Mouse (Mus musculus): ENCODE results near the gene Rps9.

Gene Rps9

DNA sequence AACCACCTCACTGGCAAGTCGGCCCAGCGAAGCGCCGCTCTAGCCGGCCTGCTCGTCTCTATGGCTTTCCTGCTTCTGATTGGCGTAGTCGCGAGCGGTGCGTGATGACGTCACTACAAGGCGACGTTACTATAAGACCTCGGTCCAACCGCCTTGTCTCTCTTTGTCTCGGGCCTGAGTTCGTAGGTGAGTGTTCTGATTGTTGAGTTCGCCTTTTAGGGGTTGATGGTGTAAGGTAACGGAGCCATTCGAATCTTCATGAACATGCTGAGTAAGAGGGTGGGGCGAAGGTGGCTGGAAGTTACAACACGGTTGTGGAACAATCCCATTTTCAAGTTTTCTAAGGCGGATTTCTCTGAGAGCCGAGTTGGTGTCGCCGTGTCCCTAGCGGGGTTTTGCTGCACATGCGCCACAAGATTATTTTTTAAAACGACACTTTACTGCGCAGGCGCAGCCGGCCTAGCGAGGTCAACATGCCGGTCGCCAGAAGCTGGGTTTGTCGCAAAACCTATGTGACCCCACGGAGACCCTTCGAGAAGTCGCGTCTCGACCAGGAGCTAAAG, at the start of gene Rps9:
Gene Rps9, plus strand, starts transcription at position 115 of the 563 bp plus-strand sequence.
- DNase-seq: peak; percentile 98

DNA sequence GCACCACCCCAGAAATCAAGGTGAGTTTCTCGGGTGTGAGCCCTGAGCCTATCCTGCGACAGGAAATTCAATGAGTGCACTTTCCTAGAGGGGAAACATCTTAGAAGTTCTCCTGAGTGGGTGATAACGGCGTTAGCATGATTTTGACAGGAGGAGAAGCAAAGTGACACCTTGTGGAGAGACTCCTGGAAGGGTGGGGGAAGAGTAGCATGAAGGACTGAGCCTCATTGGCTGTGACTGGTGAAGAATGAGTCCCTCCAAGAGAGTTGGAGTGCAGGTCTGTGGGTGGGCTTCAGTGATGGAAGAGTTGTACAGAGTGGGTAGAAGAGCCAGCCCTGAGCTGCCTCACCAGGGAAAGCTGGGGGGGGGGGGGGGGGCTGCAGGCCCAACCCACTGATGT, 46.8 kb upstream of the Rps9 start:
- DNase-seq: no peak

DNA sequence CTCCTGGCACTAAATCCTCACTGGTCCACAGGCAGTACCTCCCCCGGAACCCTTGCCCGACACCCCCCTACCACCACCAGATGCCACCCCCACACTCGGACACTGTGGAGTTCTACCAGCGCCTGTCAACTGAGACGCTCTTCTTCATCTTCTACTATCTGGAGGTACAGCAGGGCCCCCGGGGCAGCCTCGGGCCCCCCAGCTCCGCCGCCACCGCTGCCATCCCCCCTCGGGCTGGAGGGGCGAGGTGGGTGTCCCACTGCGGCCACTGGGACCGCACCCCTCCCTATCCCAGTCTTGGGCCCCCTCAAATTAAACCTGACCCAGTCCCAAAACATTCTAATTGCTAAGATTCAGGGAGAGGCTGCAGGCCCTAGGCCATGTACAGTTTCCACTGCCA, 45.2 kb upstream of the Rps9 start:
- DNase-seq: no peak

DNA sequence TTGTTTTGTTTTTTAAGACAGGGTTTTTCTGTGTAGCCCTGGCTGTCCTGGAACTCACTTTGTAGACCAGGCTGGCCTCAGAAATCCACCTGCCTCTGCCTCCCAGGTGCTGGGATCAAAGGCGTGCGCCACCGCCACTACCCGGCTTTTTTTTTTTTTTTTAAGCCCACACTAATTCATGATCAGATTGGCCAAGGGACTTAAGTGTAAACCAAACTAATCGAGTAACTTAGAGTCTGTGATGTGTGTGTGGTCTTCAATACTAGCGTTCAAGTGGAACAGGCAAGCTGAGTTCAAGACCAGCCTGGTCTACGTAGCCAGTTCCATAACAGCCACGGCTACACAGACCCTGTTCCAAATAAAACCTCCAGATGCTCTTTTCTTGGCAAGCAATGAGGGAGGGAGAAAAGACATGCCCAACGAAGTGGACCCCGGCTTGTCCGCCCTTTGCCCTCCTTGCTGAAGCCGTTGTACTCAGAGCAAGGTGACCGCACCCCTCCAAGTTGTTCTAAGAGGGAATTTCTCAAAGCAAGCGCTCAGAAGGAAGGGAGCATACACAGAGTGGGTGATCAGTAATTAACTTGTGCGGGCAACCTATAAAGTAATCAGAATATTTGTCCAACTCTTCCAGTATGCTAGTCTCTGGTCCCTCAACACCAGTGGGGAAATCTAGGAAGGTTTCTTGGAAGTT, 39.1 kb upstream of the Rps9 start:
- DNase-seq: peak; percentile 37 to 62

DNA sequence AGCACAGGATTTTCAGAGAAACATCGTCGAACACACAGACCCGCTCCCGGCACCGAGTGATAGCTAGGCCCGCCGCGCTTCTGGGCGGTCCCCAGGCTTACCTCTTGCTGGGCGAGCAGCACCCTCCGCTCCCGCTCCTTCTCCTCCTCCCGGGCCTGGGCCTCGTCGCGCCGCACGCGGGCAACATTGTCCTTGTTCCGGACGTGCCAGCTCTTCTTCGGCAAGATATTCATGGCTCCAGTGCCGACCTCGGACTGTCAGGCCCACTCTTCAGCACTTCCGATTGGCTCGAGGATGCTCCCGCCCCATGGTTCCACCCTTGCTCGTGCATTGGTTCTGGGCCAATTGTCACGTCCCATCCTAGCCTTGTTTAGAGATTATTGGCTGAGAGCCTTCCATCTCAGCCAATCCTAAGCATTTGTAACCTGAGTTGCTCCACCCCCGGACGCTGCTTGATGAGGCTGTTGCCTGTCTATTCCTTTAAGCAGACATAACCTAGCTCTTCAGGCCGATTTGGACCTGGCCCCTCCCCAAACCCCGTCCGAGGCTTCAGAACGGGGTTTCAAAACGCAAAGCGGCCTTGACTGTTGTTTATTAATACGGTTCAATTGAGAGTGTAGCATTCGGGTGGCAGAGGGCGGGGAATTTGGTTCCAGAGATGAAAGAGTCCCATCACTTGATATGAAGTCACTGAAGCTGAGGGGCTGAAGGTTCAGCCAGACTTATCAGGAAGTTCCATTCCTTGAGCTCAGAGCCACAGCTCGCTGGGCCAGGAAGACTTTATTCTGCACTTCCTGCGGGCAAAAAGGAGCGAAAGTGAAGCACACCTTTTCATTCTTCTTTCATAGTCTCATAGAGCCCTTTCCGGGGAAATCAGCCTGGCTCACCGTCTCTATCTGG, 38.3 kb upstream of the Rps9 start, which contains the start of gene Leng1:
Gene Leng1, minus strand, starts transcription at position 626 of the 900 bp plus-strand sequence.
- peak; percentile 95 to 97 for DNase-seq

DNA sequence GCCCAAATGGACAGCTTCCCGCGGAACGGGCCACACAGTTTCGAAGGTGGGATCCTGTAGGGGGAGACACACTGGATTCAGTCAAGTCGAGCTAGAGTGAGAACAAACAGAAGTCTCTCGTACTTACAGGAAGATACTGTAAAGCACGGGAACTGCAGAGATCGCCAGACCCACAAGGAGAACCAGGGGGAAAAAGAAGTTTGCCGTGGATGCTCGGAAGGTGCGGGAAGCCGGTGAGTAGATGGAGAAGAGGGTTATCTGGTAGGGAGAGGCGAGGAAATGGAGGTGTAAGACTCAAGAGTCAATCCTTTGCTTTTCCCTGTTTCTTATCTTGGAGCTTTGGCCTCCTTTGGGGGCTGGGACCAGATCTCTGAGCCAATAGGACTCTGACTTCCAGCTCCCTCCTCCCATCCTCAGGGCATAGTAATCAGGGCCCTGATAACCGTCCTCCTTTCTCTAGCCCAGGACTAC, 36.8 kb upstream of the Rps9 start:
- DNase-seq: peak; percentile 30 to 56

DNA sequence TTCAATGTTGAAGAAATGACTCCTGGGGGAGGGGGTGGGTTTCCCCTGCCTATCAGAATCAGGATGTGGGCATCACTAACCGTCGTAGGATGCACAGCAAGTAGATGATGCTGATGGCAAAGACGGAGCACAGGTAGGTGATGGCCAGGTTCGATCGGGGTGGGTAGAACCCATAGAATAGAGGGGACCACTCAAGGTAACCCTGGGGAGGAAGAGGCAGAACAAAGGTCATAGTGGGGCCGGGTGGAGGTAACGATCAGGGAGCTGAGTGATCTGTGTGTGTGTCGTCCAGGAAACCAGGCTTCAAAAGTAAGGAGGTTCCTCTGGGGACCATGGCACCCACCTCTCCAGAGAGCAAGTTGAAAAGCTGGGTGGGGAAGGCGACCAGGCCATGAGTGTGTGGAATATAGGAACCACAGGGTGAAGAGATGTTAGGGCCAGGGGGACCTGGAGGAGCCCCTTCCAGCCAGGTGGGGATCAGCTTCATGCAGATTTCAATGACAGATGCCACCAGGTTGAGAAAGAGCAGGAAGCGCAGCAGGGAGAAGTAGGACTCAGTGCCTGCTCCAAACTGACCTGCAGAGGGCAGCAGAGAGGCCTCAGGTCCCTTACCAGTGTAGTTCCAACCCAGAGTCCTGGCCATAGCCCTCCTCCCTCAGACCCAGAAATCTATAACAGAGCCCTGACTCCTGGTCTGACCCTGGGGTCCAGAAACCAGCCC, 29.1 kb upstream of the Rps9 start:
- DNase-seq: peak; percentile 93

DNA sequence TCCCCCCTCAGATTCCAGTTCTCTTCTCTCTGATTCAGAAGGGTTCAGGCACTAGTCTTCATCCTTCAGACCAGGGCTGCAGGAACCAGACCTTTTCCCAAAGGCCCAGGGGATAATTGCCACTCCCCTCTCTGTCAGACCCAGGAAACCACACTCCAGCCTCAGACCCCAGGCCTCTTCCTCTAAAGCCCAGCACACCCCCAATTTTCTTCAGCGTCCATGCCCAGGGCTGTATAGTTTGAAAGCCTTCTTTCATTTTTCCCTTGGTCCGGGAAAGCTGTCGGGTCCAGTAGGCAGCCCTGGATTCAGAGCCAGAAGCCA, 28.6 kb upstream of the Rps9 start:
- no peak for DNase-seq

DNA sequence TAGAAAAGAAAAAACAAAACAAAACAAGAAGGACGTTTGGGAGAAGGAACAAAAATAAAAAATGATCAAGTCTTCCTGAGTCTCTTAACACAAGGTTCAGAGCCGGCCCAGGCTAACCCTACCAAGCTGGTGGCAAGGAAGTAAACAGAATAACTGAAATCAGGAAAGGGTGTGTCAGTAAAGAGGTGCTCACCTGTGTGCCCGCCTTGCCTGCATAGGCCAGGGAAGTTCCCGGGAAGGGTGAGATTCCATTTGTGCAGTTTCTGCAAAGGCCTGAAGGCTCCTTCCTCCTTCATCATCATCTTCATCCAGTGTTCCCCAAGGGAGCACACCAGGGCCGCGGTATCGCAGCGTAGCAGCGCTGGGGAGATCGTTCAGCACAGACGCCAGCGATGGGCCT, 27.4 kb upstream of the Rps9 start:
- no peak for DNase-seq

DNA sequence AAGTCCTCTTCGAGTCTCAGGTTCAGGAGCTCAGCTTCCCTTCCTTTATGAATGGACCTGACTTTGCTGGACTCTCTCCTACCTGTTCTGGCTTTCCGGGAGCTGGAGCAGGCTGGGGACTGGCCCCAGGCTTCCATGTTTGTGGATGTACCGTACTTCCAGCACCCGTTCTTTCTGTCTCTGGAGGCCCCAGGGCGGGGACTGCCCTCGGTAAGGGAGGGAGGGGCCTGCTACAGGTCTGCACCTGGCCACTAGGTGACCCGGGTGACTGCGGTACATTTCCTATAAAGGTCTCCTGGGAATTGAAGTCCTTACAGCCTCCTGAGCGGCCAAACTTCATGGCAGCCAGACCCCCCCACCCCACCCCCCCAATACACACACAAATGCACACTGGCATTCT, 26.5 kb upstream of the Rps9 start, which contains the start of gene Tmc4:
Gene Tmc4, minus strand, starts transcription at position 212 of the 400 bp plus-strand sequence.
- peak; percentile 48 to 69 for DNase-seq

DNA sequence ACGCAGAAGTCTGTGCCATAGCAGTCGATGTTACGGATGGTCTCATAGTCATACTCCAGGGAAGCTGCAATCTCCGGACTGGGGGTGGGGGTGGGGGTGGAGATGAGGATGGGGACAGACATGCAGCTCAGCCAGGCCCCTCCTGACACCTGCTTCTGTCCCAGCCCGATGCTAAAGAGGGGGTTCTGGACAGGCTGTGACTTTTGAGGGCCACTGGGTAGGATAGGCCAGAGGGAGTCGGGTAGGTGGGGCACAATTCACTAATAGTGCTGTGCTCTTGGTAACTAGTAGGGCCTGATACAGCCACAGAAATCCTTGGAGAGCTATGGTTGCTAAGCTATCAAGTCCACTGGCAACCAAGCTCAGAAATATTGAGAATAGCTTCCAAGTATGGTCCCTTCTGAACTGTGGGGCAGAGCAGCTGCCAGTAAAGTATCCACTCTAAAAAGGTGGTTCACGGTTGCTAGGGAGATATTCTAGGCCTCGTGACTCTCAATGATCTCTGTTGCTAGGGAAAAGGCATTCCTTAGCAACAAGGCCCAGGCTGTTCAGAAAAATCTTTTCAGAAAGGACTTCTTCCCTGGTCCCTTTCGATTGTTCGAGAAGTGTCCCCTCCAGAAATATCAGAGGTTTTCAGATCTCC, 19.8 kb upstream of the Rps9 start:
- DNase-seq: no peak

DNA sequence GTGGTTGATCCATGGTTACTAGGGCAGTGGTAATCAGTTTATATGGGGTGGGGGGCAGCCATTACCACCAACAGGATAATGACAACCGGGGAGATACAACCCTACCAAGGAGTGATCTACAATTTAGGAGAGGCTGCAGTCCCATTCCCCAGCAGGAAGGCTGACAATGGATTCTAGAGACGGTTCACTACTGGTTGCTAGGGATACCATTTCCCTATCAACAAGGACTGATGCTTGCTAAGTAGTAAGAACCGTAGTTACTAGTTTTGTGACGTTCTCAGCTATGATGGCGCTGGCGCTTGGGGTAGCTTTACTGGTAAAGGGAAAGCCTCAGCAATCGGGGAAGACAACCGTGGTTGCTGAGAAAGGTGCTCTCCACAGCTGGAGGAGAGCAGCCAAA, 19.1 kb upstream of the Rps9 start:
- DNase-seq: no peak

DNA sequence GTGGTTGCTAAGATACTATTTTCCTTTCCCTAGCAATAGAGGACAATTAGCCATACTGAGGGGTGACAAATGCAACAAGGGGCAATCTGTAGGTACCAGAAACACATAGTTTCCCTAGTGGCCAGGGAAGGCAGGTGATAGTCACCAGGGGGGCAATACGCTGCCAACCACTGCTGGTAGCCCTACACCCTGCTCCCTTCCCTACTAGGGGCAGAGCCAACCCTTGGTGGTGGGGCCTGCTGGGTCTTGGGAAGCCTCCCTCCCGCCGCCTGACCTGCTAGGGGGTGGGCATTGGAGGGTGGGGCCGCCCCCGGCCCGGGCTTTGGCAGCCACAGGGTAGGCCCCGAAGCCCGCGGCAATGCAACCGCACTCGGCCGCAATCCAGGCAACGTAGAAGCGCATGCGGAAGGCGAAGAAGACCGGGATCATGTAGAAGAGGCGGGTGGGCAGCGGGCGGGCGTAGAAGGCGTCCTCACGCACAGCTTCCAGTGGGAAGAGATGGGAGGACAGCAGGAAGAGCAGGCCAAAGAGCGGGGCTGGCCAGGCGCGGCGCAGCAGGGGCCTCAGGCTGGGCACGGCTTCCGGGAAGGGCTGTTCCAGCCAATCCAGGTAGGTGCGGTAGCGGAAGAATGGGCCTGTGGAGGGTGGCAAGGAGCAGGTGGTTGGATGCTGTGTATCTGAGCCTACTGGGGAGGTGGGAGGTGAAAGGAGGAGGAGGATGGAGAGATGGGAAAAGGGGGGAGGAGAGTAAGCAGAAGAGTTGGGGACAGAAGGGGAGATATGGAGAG, 18.2 kb upstream of the Rps9 start:
- no peak for DNase-seq

DNA sequence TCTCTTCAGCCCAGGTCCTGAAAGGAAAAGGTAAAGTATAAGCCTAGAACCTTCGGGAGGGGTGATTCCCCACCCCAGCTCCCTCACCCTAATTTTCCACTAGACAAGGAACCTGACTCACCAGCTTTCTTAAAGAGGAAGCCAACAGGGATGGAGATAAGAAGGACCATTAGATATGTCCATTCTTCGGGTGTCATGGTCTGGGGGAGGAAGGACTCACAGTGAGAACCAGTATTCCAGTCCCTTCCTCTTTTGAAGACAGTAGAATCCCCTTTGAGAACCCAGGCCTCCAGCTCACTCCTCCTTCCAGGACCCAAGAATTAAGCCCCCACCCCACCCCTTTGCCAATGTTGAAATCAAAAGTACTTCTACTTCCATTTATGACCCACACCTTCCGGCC, 11.9 kb upstream of the Rps9 start:
- DNase-seq: no peak

DNA sequence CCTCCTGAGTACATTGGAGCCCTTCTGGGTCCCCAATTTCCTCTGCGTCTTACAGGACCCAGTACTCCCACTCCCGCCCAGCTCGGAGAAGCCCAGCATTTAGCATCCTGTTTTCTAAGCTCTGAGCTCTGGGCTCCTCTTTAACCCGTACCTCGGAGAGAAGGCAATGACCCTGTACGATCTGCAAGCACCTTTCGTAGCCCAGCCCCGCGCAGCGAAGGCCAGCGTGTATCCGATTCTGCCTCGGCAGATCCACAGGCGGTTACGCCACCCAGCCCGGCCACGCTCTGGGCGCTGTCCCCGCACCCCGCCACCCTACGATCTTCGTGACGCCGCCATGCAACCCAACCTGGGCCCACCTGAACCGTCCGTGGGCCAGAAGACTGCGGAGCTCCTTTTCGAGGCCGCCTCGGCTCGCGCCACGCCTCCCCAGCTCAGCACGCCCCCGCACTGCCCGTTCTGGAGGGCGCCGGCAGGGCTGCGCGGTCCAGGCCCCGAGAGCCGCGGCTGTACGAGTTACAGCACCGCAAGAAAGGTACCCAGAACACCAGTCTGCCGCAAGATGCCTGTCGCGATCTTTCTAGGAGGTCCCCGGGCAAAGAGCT, 11.3 kb upstream of the Rps9 start, which contains the start of gene Tsen34:
Gene Tsen34, plus strand, starts transcription at position 482 of the 605 bp plus-strand sequence.
- DNase-seq: no peak

DNA sequence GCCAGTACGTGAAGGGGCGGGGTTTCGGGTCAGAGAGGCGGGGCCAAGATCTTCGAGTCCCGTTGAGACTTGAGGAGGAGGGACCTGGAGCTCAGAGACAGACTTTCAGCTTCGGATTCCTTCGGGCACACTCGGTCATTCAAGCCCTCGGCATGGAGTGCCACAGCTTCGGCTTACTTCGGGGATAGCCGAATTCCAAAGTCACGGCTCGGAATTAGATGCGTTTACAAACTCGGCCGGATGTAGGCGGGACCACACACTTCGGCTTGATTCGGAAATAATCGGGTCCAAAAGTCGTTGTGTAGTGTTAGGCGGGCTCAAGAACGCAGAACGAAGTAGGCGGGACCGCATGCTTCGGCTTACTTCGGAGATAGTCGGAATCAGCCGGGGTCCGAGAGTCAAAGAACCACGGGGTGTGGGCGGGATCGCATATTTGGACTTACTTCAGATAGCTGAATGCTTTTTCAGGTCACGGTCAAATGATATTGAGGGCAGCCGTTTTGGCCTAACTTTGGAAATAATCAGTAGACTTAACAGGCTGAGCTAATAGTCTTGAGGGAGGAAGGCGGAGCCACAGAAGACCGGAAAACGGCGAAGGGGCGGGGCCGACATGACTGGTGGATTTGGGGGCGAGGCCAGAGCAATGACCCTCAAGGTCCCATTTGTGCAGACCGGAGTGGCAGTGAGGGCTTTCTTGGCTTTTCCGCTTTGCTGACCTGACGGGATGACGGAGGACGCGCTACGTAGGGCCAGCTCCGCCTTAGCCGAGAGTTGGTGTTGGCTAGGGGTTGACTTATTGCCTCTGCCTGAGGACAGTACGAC, 10.6 kb upstream of the Rps9 start, which contains the start of gene Mboat7:
Gene Mboat7, minus strand, starts transcription at position 537 of the 822 bp plus-strand sequence.
- peak; percentile 98 to 99 for DNase-seq

DNA sequence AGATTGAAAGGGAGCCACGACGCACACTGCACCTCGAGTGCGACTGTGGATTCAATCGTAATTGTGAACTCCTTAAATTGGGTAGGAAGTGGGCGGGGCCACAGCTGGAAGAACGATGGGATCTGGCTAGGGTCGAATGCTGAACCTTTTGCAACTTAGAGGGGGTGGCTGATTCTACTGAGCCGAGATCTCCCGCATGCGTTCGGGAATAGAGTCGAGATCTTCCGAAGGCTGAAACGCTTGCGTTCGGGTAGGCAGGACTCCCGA, 10.1 kb upstream of the Rps9 start:
- DNase-seq: no peak

DNA sequence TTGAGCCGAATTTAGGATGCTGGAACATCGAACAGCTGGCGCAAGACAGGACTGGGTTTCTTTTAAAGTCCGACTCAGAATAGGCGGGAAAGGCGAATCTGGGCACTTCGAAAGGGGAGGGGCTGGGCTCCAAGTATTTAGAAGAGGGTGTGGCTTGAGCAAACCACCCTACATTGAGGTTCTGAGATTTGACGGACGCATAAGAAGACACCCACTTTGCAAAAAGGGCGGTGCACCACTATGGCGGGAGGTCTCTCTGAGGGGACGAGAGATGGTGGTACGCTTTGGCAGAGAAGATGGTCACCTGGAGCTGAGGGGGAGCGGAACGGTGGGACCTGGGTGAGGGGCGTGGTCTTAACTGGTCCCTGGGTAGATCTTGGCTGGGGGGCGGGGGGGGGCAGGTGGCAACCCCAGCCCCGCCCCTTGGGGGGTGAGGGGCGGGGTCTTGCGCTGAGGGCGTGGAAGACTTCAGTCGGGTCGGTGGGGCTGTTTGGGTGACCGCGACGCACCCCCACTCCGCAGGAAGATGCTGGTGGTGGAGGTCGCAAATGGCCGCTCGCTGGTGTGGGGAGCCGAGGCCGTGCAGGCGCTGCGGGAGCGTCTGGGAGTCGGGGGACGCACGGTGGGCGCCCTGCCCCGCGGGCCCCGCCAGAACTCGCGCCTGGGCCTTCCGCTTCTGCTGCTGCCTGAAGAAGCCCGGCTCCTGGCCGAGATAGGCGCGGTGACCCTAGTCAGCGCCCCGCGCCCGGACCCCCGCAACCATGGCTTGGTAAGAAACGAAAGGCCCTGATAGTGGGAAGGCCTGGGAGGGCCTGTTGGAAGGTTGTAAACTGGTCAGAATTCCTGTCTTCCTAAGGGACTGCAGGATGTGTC, 9.5 kb upstream of the Rps9 start:
- DNase-seq: peak; percentile 79 to 88

DNA sequence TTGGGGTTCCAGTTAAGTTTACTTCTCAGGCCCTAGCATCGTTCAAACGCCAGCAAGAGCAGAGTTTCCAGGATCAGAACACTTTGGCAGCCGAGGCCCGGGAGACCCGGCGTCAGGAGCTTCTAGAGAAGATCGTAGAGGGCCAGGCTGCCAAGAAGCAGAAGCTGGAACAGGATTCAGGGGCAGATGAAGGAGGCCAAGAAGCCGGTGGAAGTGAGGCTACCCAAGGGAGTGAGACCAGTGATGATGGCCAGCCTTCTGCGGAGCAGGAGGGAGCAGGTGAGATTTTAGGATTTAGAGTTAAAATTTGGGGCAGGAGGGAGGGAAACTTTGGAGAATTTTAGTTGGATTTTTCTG, 8.9 kb upstream of the Rps9 start:
- DNase-seq: peak in 1 of 2 experiments; percentile 17

All from kidney, postnatal 4 days (tissue).